Mouse (Mus musculus) bone marrow macrophage, adult 2 months (primary cell): ENCODE measurements around the gene Tas2r105. TPM values are rescaled to one million over a fixed set of nuclear protein-coding genes. Genes with fewer than 3 reads are reported as not detected.

Experiments
- H3K27ac ChIP-seq: 2 replicates; pipeline ENCODE4 v1.5.1; 2012; ENCODE audit warnings: low read depth, low read length; ENCODE audit not compliant: insufficient read depth
- H3K4me1 ChIP-seq: 2 replicates; pipeline ENCODE4 v1.6.1; 2012; ENCODE audit warnings: low read length; ENCODE audit not compliant: control insufficient read depth, insufficient read depth
- H3K4me3 ChIP-seq: 2 replicates; pipeline ENCODE4 v1.5.1; 2012; ENCODE audit warnings: mild to moderate bottlenecking, low read length, moderate library complexity; ENCODE audit not compliant: insufficient read depth
- CTCF ChIP-seq: IDR thresholded peaks from 2 replicates; pipeline ENCODE4 v1.5.1; 2012; ENCODE audit warnings: low read depth, mild to moderate bottlenecking, low read length, moderate library complexity
- POLR2A ChIP-seq: IDR thresholded peaks from 2 replicates; pipeline ENCODE4 v1.6.1; 2012; ENCODE audit warnings: mild to moderate bottlenecking, low read depth, low read length, borderline replicate concordance
- polyA plus RNA-seq: library from polyadenylated mRNA; stranded (reverse); fragments of >200 nt; gene quantifications from 2 replicates; pipeline ENCODE4 v1.2.4, GENCODE M21; 2012; ENCODE audit not compliant: missing spikeins, insufficient read depth, insufficient read length

Gene Tas2r105
- not detected in 2 replicates for polyA plus RNA-seq

DNA sequence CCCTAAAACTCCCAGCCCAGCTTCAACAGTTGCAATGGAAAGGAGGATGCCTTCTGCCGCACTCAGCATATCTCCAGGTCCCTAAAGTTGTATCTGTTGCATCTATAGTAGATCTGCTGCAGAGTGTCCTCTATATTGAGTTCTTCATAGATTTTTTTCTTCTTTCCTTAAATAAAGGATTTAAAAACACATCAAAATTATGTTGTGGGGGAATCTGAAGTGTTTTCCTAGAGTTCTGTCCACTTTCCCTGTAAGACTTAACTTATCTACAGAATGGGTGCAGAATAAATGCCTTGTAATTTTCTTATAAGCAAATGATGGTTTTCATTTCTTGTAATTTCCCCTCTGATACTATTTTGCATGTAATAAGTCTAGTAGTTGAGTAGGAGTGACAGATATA lies at the start of gene Tas2r105:
Tas2r105 (minus strand) TSS at position 101 of the 400 bp plus-strand sequence.
- no peak for TF ChIP-seq POLR2A
- no peak for TF ChIP-seq CTCF
- H3K27ac ChIP-seq, result no peak within 1 kb of the TSS
- no peak within 1 kb of the TSS for H3K4me3 ChIP-seq
- H3K4me1 ChIP-seq, result no peaks in the 10 kb centered on the region

DNA sequence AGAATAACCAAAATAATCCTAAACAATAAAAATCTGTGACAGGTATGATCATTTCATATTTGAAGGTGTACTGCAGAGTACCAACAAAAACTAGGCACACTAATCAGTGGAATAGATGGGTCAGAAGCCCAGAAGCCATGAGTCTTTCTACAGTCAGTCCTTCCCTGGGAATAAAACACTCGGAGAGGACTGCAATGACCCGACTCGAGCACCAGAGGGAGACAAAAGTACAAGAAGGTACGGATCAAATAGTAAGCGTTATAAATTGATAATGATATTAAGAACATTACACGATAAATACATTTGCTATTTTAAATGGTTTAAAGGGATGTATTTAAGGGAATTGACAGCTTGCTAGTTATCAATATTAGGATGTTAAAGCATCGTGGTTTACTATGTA lies 25.5 kb upstream of the Tas2r105 start:
- Histone ChIP-seq H3K4me1 (no peaks in the 10 kb centered on the region), H3K4me3 (no peak overlapping the region), H3K27ac (no peak overlapping the region)
- TF ChIP-seq CTCF (no peak), POLR2A (no peak)

DNA sequence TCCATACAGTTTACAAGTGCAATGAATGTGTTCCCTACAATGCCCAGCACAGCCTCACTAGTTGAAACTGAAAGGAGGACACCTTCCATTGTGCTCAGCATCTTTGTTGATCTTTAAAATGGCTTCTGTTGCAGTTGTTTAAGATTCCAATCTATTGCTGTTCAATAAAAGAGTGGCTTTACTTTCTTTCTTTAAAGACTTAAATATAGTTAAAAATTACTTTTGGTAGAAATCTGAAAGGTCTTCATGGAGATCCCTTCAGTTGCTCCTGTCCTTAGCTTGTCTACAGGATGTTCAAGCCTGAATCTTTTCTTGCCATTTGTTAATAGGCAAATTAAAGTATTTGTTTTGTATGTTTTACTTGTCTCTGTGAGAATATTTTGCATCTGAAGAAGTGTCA lies 2.7 kb upstream of the Tas2r105 start, which contains the start of gene Tas2r114:
Tas2r114 (minus strand) TSS at position 101 of the 400 bp plus-strand sequence.
- no peak within 1 kb of the TSS for H3K4me3 ChIP-seq

DNA sequence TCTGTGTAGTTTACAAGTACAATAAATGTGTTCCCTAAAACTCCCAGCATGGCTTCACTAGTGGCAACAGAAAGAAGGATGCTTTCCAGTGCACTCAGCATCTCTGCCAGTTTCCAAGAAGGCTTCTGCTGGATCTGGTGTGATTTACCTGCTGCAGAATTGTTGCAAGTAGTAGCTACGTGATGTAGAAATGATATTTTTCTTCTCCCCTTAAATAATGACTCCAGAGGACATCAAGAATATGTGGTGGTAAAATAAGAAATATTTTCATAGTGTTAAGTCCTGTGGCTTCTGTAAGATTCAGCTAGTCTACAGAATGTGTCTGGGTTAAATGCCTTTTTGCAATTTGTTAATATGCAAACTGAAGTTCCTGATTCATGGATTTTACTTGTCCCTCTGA lies 1.7 kb downstream of the Tas2r105 start, which contains the start of gene Tas2r104:
Tas2r104 (minus strand) TSS at position 101 of the 400 bp plus-strand sequence.
- no peak within 1 kb of the TSS for H3K4me3 ChIP-seq
- no peak within 1 kb of the TSS for H3K27ac ChIP-seq
- no peak for TF ChIP-seq CTCF
- no peaks in the 10 kb centered on the region for H3K4me1 ChIP-seq

More for the DNA sequence above, 2.7 kb upstream of the Tas2r105 start, which contains the start of gene Tas2r114:
- no peaks in the 10 kb centered on the region for H3K4me1 ChIP-seq
- no peak for TF ChIP-seq POLR2A
- TF ChIP-seq CTCF, result no peak
- H3K27ac ChIP-seq, result no peak within 1 kb of the TSS

DNA sequence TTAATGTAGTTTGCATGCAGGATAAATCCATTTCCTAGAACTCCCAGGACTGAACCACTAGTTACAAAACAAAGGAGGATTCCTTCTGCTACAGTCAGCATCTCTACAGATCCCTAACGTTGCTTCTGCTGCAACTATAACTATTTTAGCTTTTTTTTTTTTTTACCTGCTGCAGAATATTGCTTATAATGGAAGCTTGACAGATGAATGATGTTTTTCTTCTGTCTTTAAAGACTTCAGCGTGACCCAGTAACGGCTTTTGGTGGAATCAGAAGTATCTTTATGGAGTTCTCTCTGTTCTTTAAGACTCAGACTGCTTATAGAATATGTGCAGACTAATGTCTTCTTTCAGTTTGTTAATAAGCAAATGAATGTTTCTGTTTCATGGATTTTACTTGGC lies 8.5 kb downstream of the Tas2r105 start, which contains the start of gene Tas2r106:
Tas2r106 (minus strand) TSS at position 101 of the 400 bp plus-strand sequence.
- H3K4me3 ChIP-seq, result no peak within 1 kb of the TSS
- H3K4me1 ChIP-seq, result no peaks in the 10 kb centered on the region
- H3K27ac ChIP-seq, result no peak within 1 kb of the TSS
- TF ChIP-seq CTCF (no peak), POLR2A (no peak)

DNA sequence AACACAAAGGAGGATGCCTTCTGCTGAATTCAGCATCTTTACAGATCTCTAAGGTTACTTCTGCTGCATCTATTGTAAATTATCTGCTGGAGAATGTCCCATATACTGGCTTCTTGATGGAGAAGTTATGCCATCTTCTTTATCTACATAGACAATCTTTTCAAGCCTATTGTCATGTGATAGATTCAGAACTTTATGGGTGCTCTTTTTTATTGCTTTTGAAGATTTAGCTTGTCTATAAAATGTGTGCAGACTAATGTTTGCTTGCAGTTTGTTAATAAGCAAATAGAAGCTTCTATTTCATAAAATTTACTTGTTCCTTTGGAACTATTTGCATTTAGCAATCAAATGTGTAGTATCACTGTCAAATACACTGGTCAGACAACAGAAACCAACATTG lies 27.2 kb downstream of the Tas2r105 start, which contains the start of gene Tas2r107:
Tas2r107 (minus strand) TSS at position 101 of the 400 bp plus-strand sequence.
- Histone ChIP-seq H3K4me1 (no peaks in the 10 kb centered on the region), H3K4me3 (no peak within 1 kb of the TSS), H3K27ac (no peak within 1 kb of the TSS)
- TF ChIP-seq CTCF (no peak), POLR2A (no peak)

Other genes starting within 250 kb of the Tas2r105 start
- not detected in 2 replicates for gene 5430401F13Rik, start 201.1 kb downstream of the Tas2r105 start, polyA plus RNA-seq
- gene Gm6619, start 201.1 kb downstream of the Tas2r105 start, polyA plus RNA-seq, result not detected in 2 replicates
- not detected in 2 replicates for gene Tas2r130, start 56.6 kb downstream of the Tas2r105 start, polyA plus RNA-seq
- gene Tas2r107, start 27.3 kb downstream of the Tas2r105 start, polyA plus RNA-seq, result not detected in 2 replicates
- not detected in 2 replicates for gene Tas2r106, start 8.6 kb downstream of the Tas2r105 start, polyA plus RNA-seq
- not detected in 2 replicates for gene Tas2r104, start 1.8 kb downstream of the Tas2r105 start, polyA plus RNA-seq
- not detected in 2 replicates for gene Tas2r114, start 2.6 kb upstream of the Tas2r105 start, polyA plus RNA-seq